Mouse (Mus musculus): ENCODE measurements around the gene Arhgap22. TPM values are rescaled to one million over a fixed set of nuclear protein-coding genes. Genes with fewer than 3 reads are reported as not detected.

Arhgap22 gene
- polyA plus RNA-seq, 1 experiment, result 9.0 TPM

GRCm38 (mm10) chr14:33315771-33316170 is 101.9 kb downstream of the Arhgap22 start:
- H3K27ac ChIP-seq (ENCODE audit: insufficient read depth, low read length), result no peak overlapping the region
- no peaks in the 10 kb centered on the region for H3K4me1 ChIP-seq (ENCODE audit: control insufficient read depth, insufficient read depth, low read length)
- no peak for TF ChIP-seq CTCF (IDR thresholded peaks at IDR 0.05; ENCODE audit: borderline replicate concordance, insufficient read depth, low read length)
- no peak for TF ChIP-seq POLR2A (IDR thresholded peaks at IDR 0.05; ENCODE audit: low read depth, low read length)
- no peak overlapping the region for H3K4me3 ChIP-seq (ENCODE audit: insufficient read depth, low read length)

GRCm38 (mm10) chr14:33317946-33318345 is 104.1 kb downstream of the Arhgap22 start:
- TF ChIP-seq CTCF (IDR thresholded peaks at IDR 0.05; ENCODE audit: borderline replicate concordance, insufficient read depth, low read length), result no peak
- TF ChIP-seq POLR2A (IDR thresholded peaks at IDR 0.05; ENCODE audit: low read depth, low read length), result no peak
- no peak overlapping the region for H3K4me3 ChIP-seq (ENCODE audit: insufficient read depth, low read length)
- H3K27ac ChIP-seq (ENCODE audit: insufficient read depth, low read length), result no peak overlapping the region
- H3K4me1 ChIP-seq (ENCODE audit: control insufficient read depth, insufficient read depth, low read length), result peaks cover 4% of the 10 kb centered on the region; the same call in 1 of the 2 replicates

GRCm38 (mm10) chr14:33319541-33320521 is 106.0 kb downstream of the Arhgap22 start:
- H3K27ac ChIP-seq (ENCODE audit: insufficient read depth, low read length), result no peak overlapping the region
- H3K4me1 ChIP-seq (ENCODE audit: control insufficient read depth, insufficient read depth, low read length), result peaks cover 4% of the 10 kb centered on the region; the same call in 1 of the 2 replicates

GRCm38 (mm10) chr14:33320856-33321255 is 107.0 kb downstream of the Arhgap22 start:
- Histone ChIP-seq H3K4me3 (ENCODE audit: insufficient read depth, low read length) (no peak overlapping the region), H3K4me1 (ENCODE audit: control insufficient read depth, insufficient read depth, low read length) (peaks cover 4% of the 10 kb centered on the region; the same call in 1 of the 2 replicates), H3K27ac (ENCODE audit: insufficient read depth, low read length) (no peak overlapping the region)
- TF ChIP-seq CTCF (IDR thresholded peaks at IDR 0.05; ENCODE audit: borderline replicate concordance, insufficient read depth, low read length), result no peak
- no peak for TF ChIP-seq POLR2A (IDR thresholded peaks at IDR 0.05; ENCODE audit: low read depth, low read length)

More at GRCm38 (mm10) chr14:33319541-33320521, 106.0 kb downstream of the Arhgap22 start:
- peak overlapping the region; percentile 69 for H3K4me3 ChIP-seq (ENCODE audit: insufficient read depth, low read length)
- no peak for TF ChIP-seq POLR2A (IDR thresholded peaks at IDR 0.05; ENCODE audit: low read depth, low read length)
- TF ChIP-seq CTCF (IDR thresholded peaks at IDR 0.05; ENCODE audit: borderline replicate concordance, insufficient read depth, low read length), result peak; percentile 57

- no peak overlapping the region for H3K4me3 ChIP-seq (ENCODE audit: insufficient read depth, low read length)
- TF ChIP-seq POLR2A (IDR thresholded peaks at IDR 0.05; ENCODE audit: low read depth, low read length) (no peak), CTCF (IDR thresholded peaks at IDR 0.05; ENCODE audit: borderline replicate concordance, insufficient read depth, low read length) (0 out of 2 replicates have a peak, but pooled peaks have one; percentile 1)
Observed at GRCm38 (mm10) chr14:33322661-33323088, 108.8 kb downstream of the Arhgap22 start.

GRCm38 (mm10) chr14:33324556-33324955 is 110.7 kb downstream of the Arhgap22 start:
- Histone ChIP-seq H3K4me3 (ENCODE audit: insufficient read depth, low read length) (no peak overlapping the region), H3K4me1 (ENCODE audit: control insufficient read depth, insufficient read depth, low read length) (peaks cover 4% of the 10 kb centered on the region; the same call in 1 of the 2 replicates), H3K27ac (ENCODE audit: insufficient read depth, low read length) (no peak overlapping the region)
- TF ChIP-seq CTCF (IDR thresholded peaks at IDR 0.05; ENCODE audit: borderline replicate concordance, insufficient read depth, low read length) (no peak), POLR2A (IDR thresholded peaks at IDR 0.05; ENCODE audit: low read depth, low read length) (no peak)

More at GRCm38 (mm10) chr14:33322661-33323088, 108.8 kb downstream of the Arhgap22 start:
- Histone ChIP-seq H3K27ac (ENCODE audit: insufficient read depth, low read length) (no peak overlapping the region), H3K4me1 (ENCODE audit: control insufficient read depth, insufficient read depth, low read length) (peaks cover 4% of the 10 kb centered on the region; the same call in 1 of the 2 replicates)

- Histone ChIP-seq H3K4me1 (ENCODE audit: control insufficient read depth, insufficient read depth, low read length) (no peaks in the 10 kb centered on the region), H3K4me3 (ENCODE audit: insufficient read depth, low read length) (no peak overlapping the region), H3K27ac (ENCODE audit: insufficient read depth, low read length) (no peak overlapping the region)
- TF ChIP-seq CTCF (IDR thresholded peaks at IDR 0.05; ENCODE audit: borderline replicate concordance, insufficient read depth, low read length) (no peak), POLR2A (IDR thresholded peaks at IDR 0.05; ENCODE audit: low read depth, low read length) (no peak)
Observed at GRCm38 (mm10) chr14:33328369-33328768, 114.5 kb downstream of the Arhgap22 start.

- TF ChIP-seq CTCF (IDR thresholded peaks at IDR 0.05; ENCODE audit: borderline replicate concordance, insufficient read depth, low read length) (no peak), POLR2A (IDR thresholded peaks at IDR 0.05; ENCODE audit: low read depth, low read length) (no peak)
- Histone ChIP-seq H3K4me1 (ENCODE audit: control insufficient read depth, insufficient read depth, low read length) (no peaks in the 10 kb centered on the region), H3K27ac (ENCODE audit: insufficient read depth, low read length) (no peak overlapping the region)
Observed at GRCm38 (mm10) chr14:33329297-33329805, 115.5 kb downstream of the Arhgap22 start.

GRCm38 (mm10) chr14:33330986-33331385 is 117.2 kb downstream of the Arhgap22 start:
- Histone ChIP-seq H3K27ac (ENCODE audit: insufficient read depth, low read length) (no peak overlapping the region), H3K4me3 (ENCODE audit: insufficient read depth, low read length) (no peak overlapping the region), H3K4me1 (ENCODE audit: control insufficient read depth, insufficient read depth, low read length) (0 out of 2 replicates have a peak, but pooled peaks cover 2% of the 10 kb centered on the region)
- TF ChIP-seq CTCF (IDR thresholded peaks at IDR 0.05; ENCODE audit: borderline replicate concordance, insufficient read depth, low read length) (no peak), POLR2A (IDR thresholded peaks at IDR 0.05; ENCODE audit: low read depth, low read length) (no peak)

More at GRCm38 (mm10) chr14:33329297-33329805, 115.5 kb downstream of the Arhgap22 start:
- H3K4me3 ChIP-seq (ENCODE audit: insufficient read depth, low read length), result no peak overlapping the region
